Mouse (Mus musculus) hindbrain, embryonic 10.5 days (tissue): Measurements from ENCODE around the gene Prrc2a. TPM values are rescaled to one million over a fixed set of nuclear protein-coding genes. Genes with fewer than 3 reads are reported as not detected.

Experiments used
- DNase-seq: peaks from one replicate; pipeline ENCODE4 v3.0.0-alpha.2; 2017; ENCODE audit warnings: low spot score
- H3K27ac ChIP-seq: fragments of 300-500 bp; sonication (generic); 2 replicates; pipeline ENCODE4 v1.5.1; 2016; ENCODE audit warnings: mild to moderate bottlenecking, moderate library complexity
- H3K27me3 ChIP-seq: fragments of 300-500 bp; sonication (generic); 2 replicates; pipeline ENCODE4 v1.6.1; 2016; ENCODE audit warnings: mild to moderate bottlenecking; ENCODE audit not compliant: poor library complexity, insufficient read depth, severe bottlenecking
- H3K36me3 ChIP-seq: fragments of 300-500 bp; sonication (generic); 2 replicates; pipeline ENCODE4 v1.6.1; 2016; ENCODE audit warnings: mild to moderate bottlenecking, moderate library complexity
- H3K4me1 ChIP-seq: fragments of 300-500 bp; sonication (generic); replicated peaks from 2 replicates; pipeline ENCODE4 v1.6.1; 2016; ENCODE audit warnings: mild to moderate bottlenecking
- H3K4me3 ChIP-seq: fragments of 300-500 bp; sonication (generic); 2 replicates; pipeline ENCODE4 v1.5.1; 2016; ENCODE audit warnings: mild to moderate bottlenecking, moderate library complexity
- H3K9me3 ChIP-seq: fragments of 300-500 bp; sonication (generic); 2 replicates; pipeline ENCODE4 v1.6.1; 2016; ENCODE audit warnings: mild to moderate bottlenecking, moderate library complexity
- WGBS: fragments of 180-500 bp; shearing (Covaris S2); methylation state at CpG from one replicate; pipeline ENCODE4 v1.1.7; 2016; 5-methylcytosine and 5-hydroxymethylcytosine counted together
- polyA plus RNA-seq: library from polyadenylated mRNA; unstranded; fragments of >200 nt; fragmentation: Nextera tagmentation; extraction: Ambion mirVana; gene quantifications from 2 replicates; pipeline ENCODE4 v1.2.1, GENCODE M21; 2016

Gene Prrc2a
- polyA plus RNA-seq = 193 and 221 TPM in 2 replicates

GRCm38 (mm10) chr17:35164568-35165450 lies at the start of gene Prrc2a:
Gene Prrc2a, minus strand, starts transcription at chr17:35164897.
- peak; percentile 99 for DNase-seq
- Histone ChIP-seq H3K27ac (peak within 1 kb of the TSS; percentile 100), H3K36me3 (peaks cover 32% of the 10 kb centered on the region), H3K9me3 (no peaks in the 10 kb centered on the region), H3K4me3 (peak within 1 kb of the TSS; percentile 97), H3K27me3 (no peaks in the 10 kb centered on the region), H3K4me1 (peaks cover 30% of the 10 kb centered on the region)
- WGBS = under 1% methylated on average over 74 of the region's 89 CpGs

GRCm38 (mm10) chr17:35213071-35213470 lies 48.4 kb upstream of the Prrc2a start:
- WGBS = 95% methylated on average over 5 of the region's 5 CpGs
- H3K4me3 ChIP-seq = no peak overlapping the region
- no peak for DNase-seq
- H3K27ac ChIP-seq = no peak overlapping the region
- 0 out of 2 replicates have a peak, but pooled peaks cover 3% of the 10 kb centered on the region for H3K4me1 ChIP-seq
- no peaks in the 10 kb centered on the region for H3K36me3 ChIP-seq
- H3K27me3 ChIP-seq = no peaks in the 10 kb centered on the region
- H3K9me3 ChIP-seq = no peaks in the 10 kb centered on the region

GRCm38 (mm10) chr17:35210593-35210992 lies 45.9 kb upstream of the Prrc2a start:
- H3K4me1 ChIP-seq = 0 out of 2 replicates have a peak, but pooled peaks cover 3% of the 10 kb centered on the region
- no peak overlapping the region for H3K27ac ChIP-seq
- no peaks in the 10 kb centered on the region for H3K36me3 ChIP-seq
- H3K9me3 ChIP-seq = no peaks in the 10 kb centered on the region
- DNase-seq = no peak
- no peaks in the 10 kb centered on the region for H3K27me3 ChIP-seq
- H3K4me3 ChIP-seq = no peak overlapping the region
- 87% methylated on average over 3 of the region's 3 CpGs for WGBS

- no peak overlapping the region for H3K4me3 ChIP-seq
Measured at GRCm38 (mm10) chr17:35209785-35210535, 45.3 kb upstream of the Prrc2a start.

GRCm38 (mm10) chr17:35205380-35205769 lies 40.7 kb upstream of the Prrc2a start:
- H3K27ac ChIP-seq = no peak overlapping the region
- no peak overlapping the region for H3K4me3 ChIP-seq
- H3K9me3 ChIP-seq = no peaks in the 10 kb centered on the region
- H3K27me3 ChIP-seq = peaks cover 51% of the 10 kb centered on the region
- 60% methylated on average over 10 of the region's 10 CpGs for WGBS
- H3K36me3 ChIP-seq = no peaks in the 10 kb centered on the region
- H3K4me1 ChIP-seq = peaks cover 16% of the 10 kb centered on the region; the same call in 1 of the 2 replicates
- no peak for DNase-seq

More at GRCm38 (mm10) chr17:35209785-35210535, 45.3 kb upstream of the Prrc2a start:
- no peak for DNase-seq
- Histone ChIP-seq H3K27me3 (peaks cover 5% of the 10 kb centered on the region), H3K27ac (no peak overlapping the region), H3K9me3 (no peaks in the 10 kb centered on the region), H3K36me3 (no peaks in the 10 kb centered on the region), H3K4me1 (peaks cover 8% of the 10 kb centered on the region; the same call in 1 of the 2 replicates)
- WGBS = 78% methylated on average over 12 of the region's 12 CpGs

GRCm38 (mm10) chr17:35204494-35205379 lies 40.0 kb upstream of the Prrc2a start, which contains the start of gene Lta:
Gene Lta, minus strand, starts transcription at chr17:35205351.
- peaks cover 58% of the 10 kb centered on the region for H3K27me3 ChIP-seq
- no peaks in the 10 kb centered on the region for H3K9me3 ChIP-seq
- no peak for DNase-seq
- H3K4me3 ChIP-seq = peak within 1 kb of the TSS; percentile 9
- no peak within 1 kb of the TSS for H3K27ac ChIP-seq
- peaks cover 14% of the 10 kb centered on the region; the same call in 1 of the 2 replicates for H3K4me1 ChIP-seq
- H3K36me3 ChIP-seq = no peaks in the 10 kb centered on the region
- 23% methylated on average over 20 of the region's 20 CpGs for WGBS

GRCm38 (mm10) chr17:35202442-35202841 lies 37.7 kb upstream of the Prrc2a start:
- Histone ChIP-seq H3K27me3 (peaks cover 75% of the 10 kb centered on the region), H3K4me3 (no peak overlapping the region), H3K36me3 (no peaks in the 10 kb centered on the region), H3K4me1 (peaks cover 12% of the 10 kb centered on the region; the same call in 1 of the 2 replicates), H3K9me3 (no peaks in the 10 kb centered on the region), H3K27ac (no peak overlapping the region)
- DNase-seq = no peak
- 78% methylated on average over 4 of the region's 4 CpGs for WGBS

- no peak within 1 kb of the TSS for H3K27ac ChIP-seq
- H3K4me3 ChIP-seq = no peak within 1 kb of the TSS
- no peaks in the 10 kb centered on the region for H3K9me3 ChIP-seq
- H3K36me3 ChIP-seq = no peaks in the 10 kb centered on the region
- H3K27me3 ChIP-seq = peaks cover 82% of the 10 kb centered on the region
- DNase-seq = no peak
- 46% methylated on average over 13 of the region's 13 CpGs for WGBS
- peaks cover 12% of the 10 kb centered on the region; the same call in 1 of the 2 replicates for H3K4me1 ChIP-seq
Measured at GRCm38 (mm10) chr17:35201787-35202186, 37.1 kb upstream of the Prrc2a start, which contains the start of gene Tnf. Gene Tnf, minus strand, starts transcription at chr17:35202007.

- H3K4me3 ChIP-seq = no peak overlapping the region
- no peaks in the 10 kb centered on the region for H3K36me3 ChIP-seq
- H3K27me3 ChIP-seq = peaks cover 88% of the 10 kb centered on the region
- no peak for DNase-seq
- no peaks in the 10 kb centered on the region for H3K9me3 ChIP-seq
- peaks cover 16% of the 10 kb centered on the region for H3K4me1 ChIP-seq
- WGBS = 79% methylated on average over 11 of the region's 11 CpGs
- no peak overlapping the region for H3K27ac ChIP-seq
Measured at GRCm38 (mm10) chr17:35201128-35201527, 36.4 kb upstream of the Prrc2a start.

GRCm38 (mm10) chr17:35200398-35200797 lies 35.7 kb upstream of the Prrc2a start:
- peaks cover 95% of the 10 kb centered on the region for H3K27me3 ChIP-seq
- 86% methylated on average over 11 of the region's 11 CpGs for WGBS

GRCm38 (mm10) chr17:35198946-35199345 lies 34.2 kb upstream of the Prrc2a start:
- Histone ChIP-seq H3K9me3 (no peaks in the 10 kb centered on the region), H3K4me3 (no peak overlapping the region), H3K27ac (no peak overlapping the region), H3K27me3 (peaks cover 95% of the 10 kb centered on the region), H3K36me3 (no peaks in the 10 kb centered on the region), H3K4me1 (peaks cover 31% of the 10 kb centered on the region)
- DNase-seq = no peak
- 27% methylated on average over 8 of the region's 8 CpGs for WGBS

More at GRCm38 (mm10) chr17:35200398-35200797, 35.7 kb upstream of the Prrc2a start:
- Histone ChIP-seq H3K36me3 (no peaks in the 10 kb centered on the region), H3K4me1 (peaks cover 23% of the 10 kb centered on the region), H3K4me3 (no peak overlapping the region), H3K9me3 (no peaks in the 10 kb centered on the region), H3K27ac (no peak overlapping the region)
- no peak for DNase-seq

- WGBS = 64% methylated on average over 7 of the region's 7 CpGs
- no peaks in the 10 kb centered on the region for H3K9me3 ChIP-seq
- no peak overlapping the region for H3K27ac ChIP-seq
- no peak for DNase-seq
- H3K36me3 ChIP-seq = no peaks in the 10 kb centered on the region
- H3K4me3 ChIP-seq = no peak overlapping the region
- H3K4me1 ChIP-seq = peaks cover 32% of the 10 kb centered on the region
- peaks cover 95% of the 10 kb centered on the region for H3K27me3 ChIP-seq
Measured at GRCm38 (mm10) chr17:35198029-35198428, 33.3 kb upstream of the Prrc2a start.
